Mouse (Mus musculus) liver, embryonic 16.5 days (tissue): Measurements from ENCODE around the gene Dync1li1. TPM values are rescaled to one million over a fixed set of nuclear protein-coding genes. Genes with fewer than 3 reads are reported as not detected.
A peak's percentile ranks its signal among the peaks of the same experiment; 100 is the strongest.

ENCODE experiments used
- ATAC-seq: fragments of 200-750 bp; cut with Nextera tagmentation; 2 replicates; pipeline ENCODE4 v1.8.0; 2017; ENCODE audit warnings: low read depth, mild to moderate bottlenecking, moderate number of reproducible peaks, moderate library complexity
- H3K27ac ChIP-seq: fragments of 300-500 bp; sonication (generic); 2 replicates; pipeline ENCODE4 v1.5.1; 2014; ENCODE audit warnings: mild to moderate bottlenecking, low read length
- H3K27me3 ChIP-seq: fragments of 300-500 bp; sonication (generic); 2 replicates; pipeline ENCODE4 v1.6.1; 2014; ENCODE audit warnings: low read depth, low read length, mixed read lengths; ENCODE audit not compliant: control insufficient read depth, insufficient read depth
- H3K36me3 ChIP-seq: fragments of 300-500 bp; sonication (generic); 2 replicates; pipeline ENCODE4 v1.6.1; 2014; ENCODE audit warnings: mild to moderate bottlenecking; ENCODE audit not compliant: control insufficient read depth, insufficient read depth
- H3K4me1 ChIP-seq: fragments of 300-500 bp; sonication (generic); 2 replicates; pipeline ENCODE4 v1.6.1; 2014; ENCODE audit warnings: low read depth, low read length, mixed read lengths; ENCODE audit not compliant: control insufficient read depth
- H3K4me2 ChIP-seq: fragments of 300-500 bp; sonication (generic); 2 replicates; pipeline ENCODE4 v1.6.1; 2014; ENCODE audit warnings: low read depth, low read length, mixed read lengths
- H3K4me3 ChIP-seq: fragments of 300-500 bp; sonication (generic); 2 replicates; pipeline ENCODE4 v1.5.1; 2014; ENCODE audit warnings: low read depth, mild to moderate bottlenecking, low read length
- H3K9ac ChIP-seq: fragments of 300-500 bp; sonication (generic); 2 replicates; pipeline ENCODE4 v1.6.1; 2014; ENCODE audit warnings: low read depth, low read length
- H3K9me3 ChIP-seq: fragments of 300-500 bp; sonication (generic); replicated peaks from 2 replicates; pipeline ENCODE4 v1.6.1; 2016; ENCODE audit warnings: low read length; ENCODE audit not compliant: control insufficient read depth
- WGBS: fragments of 180-500 bp; shearing (Covaris S2); extraction: QIAGEN DNeasy Blood & Tissue Kit; methylation state at CpG from one replicate; pipeline ENCODE4 v1.1.7; 2014; ENCODE audit not compliant: insufficient replicate concordance; 5-methylcytosine and 5-hydroxymethylcytosine counted together
- polyA plus RNA-seq: library from polyadenylated mRNA; unstranded; fragments of >200 nt; fragmentation: Nextera tagmentation; extraction: Ambion mirVana; gene quantifications from 2 replicates; pipeline ENCODE4 v1.2.1, GENCODE M21; 2015

The Dync1li1 gene
- polyA plus RNA-seq, 1 experiment from 2014 or later = 19.3 TPM

- H3K9me3 ChIP-seq = no peaks in the 10 kb centered on the region
- no peak overlapping the region for H3K4me2 ChIP-seq
- no peaks in the 10 kb centered on the region; the same call in 1 of the 2 replicates for H3K27me3 ChIP-seq
- H3K27ac ChIP-seq = no peak overlapping the region
- WGBS = 61% methylated on average over 5 of the region's 5 CpGs
- H3K4me1 ChIP-seq = no peaks in the 10 kb centered on the region; the same call in 1 of the 2 replicates
- no peaks in the 10 kb centered on the region for H3K36me3 ChIP-seq
- no peak overlapping the region for H3K4me3 ChIP-seq
- ATAC-seq = no peak
- H3K9ac ChIP-seq = no peak overlapping the region
Observed at GRCm38 (mm10) chr9:114669011-114669410, 19.6 kb upstream of the Dync1li1 start.

- no peak overlapping the region for H3K9ac ChIP-seq
- no peak overlapping the region for H3K4me2 ChIP-seq
- H3K9me3 ChIP-seq = no peaks in the 10 kb centered on the region
- no peaks in the 10 kb centered on the region for H3K36me3 ChIP-seq
- H3K4me1 ChIP-seq = no peaks in the 10 kb centered on the region; the same call in 1 of the 2 replicates
- no peak overlapping the region for H3K27ac ChIP-seq
- H3K4me3 ChIP-seq = no peak overlapping the region
- ATAC-seq = no peak
- H3K27me3 ChIP-seq = no peaks in the 10 kb centered on the region; the same call in 1 of the 2 replicates
- 56% methylated on average over 1 of the region's 1 CpGs for WGBS
Observed at GRCm38 (mm10) chr9:114671946-114672345, 16.6 kb upstream of the Dync1li1 start.

GRCm38 (mm10) chr9:114672703-114673561 lies 15.7 kb upstream of the Dync1li1 start:
- no peaks in the 10 kb centered on the region for H3K9me3 ChIP-seq
- no peaks in the 10 kb centered on the region for H3K36me3 ChIP-seq
- no peak overlapping the region for H3K27ac ChIP-seq
- no peak overlapping the region for H3K9ac ChIP-seq
- peak overlapping the region; percentile 7; the same call in 1 of the 2 replicates for H3K4me3 ChIP-seq
- no peaks in the 10 kb centered on the region; the same call in 1 of the 2 replicates for H3K4me1 ChIP-seq
- WGBS = 5% methylated on average over 24 of the region's 24 CpGs
- ATAC-seq = no peak
- no peaks in the 10 kb centered on the region; the same call in 1 of the 2 replicates for H3K27me3 ChIP-seq
- peak overlapping the region; percentile 43 for H3K4me2 ChIP-seq

- WGBS = 37% methylated on average over 2 of the region's 2 CpGs
- ATAC-seq = no peak
- no peaks in the 10 kb centered on the region for H3K36me3 ChIP-seq
Observed at GRCm38 (mm10) chr9:114673626-114674025, 15.0 kb upstream of the Dync1li1 start.

GRCm38 (mm10) chr9:114678576-114678975 lies 10.0 kb upstream of the Dync1li1 start:
- 58% methylated on average over 5 of the region's 5 CpGs for WGBS
- Histone ChIP-seq H3K4me3 (no peak overlapping the region), H3K27ac (no peak overlapping the region), H3K27me3 (no peaks in the 10 kb centered on the region), H3K36me3 (no peaks in the 10 kb centered on the region), H3K4me1 (no peaks in the 10 kb centered on the region), H3K9me3 (no peaks in the 10 kb centered on the region), H3K9ac (no peak overlapping the region), H3K4me2 (no peak overlapping the region)
- no peak for ATAC-seq

More at GRCm38 (mm10) chr9:114673626-114674025, 15.0 kb upstream of the Dync1li1 start:
- no peak overlapping the region for H3K4me2 ChIP-seq
- no peak overlapping the region for H3K9ac ChIP-seq
- H3K4me3 ChIP-seq = no peak overlapping the region
- no peaks in the 10 kb centered on the region for H3K9me3 ChIP-seq
- no peaks in the 10 kb centered on the region; the same call in 1 of the 2 replicates for H3K27me3 ChIP-seq
- no peaks in the 10 kb centered on the region; the same call in 1 of the 2 replicates for H3K4me1 ChIP-seq
- no peak overlapping the region for H3K27ac ChIP-seq

GRCm38 (mm10) chr9:114679944-114680343 lies 8.6 kb upstream of the Dync1li1 start:
- H3K4me1 ChIP-seq = no peaks in the 10 kb centered on the region
- no peaks in the 10 kb centered on the region for H3K27me3 ChIP-seq
- no peaks in the 10 kb centered on the region for H3K36me3 ChIP-seq
- H3K27ac ChIP-seq = no peak overlapping the region
- WGBS = 50% methylated on average over 5 of the region's 5 CpGs
- H3K4me2 ChIP-seq = no peak overlapping the region
- H3K9ac ChIP-seq = no peak overlapping the region
- H3K4me3 ChIP-seq = no peak overlapping the region
- no peaks in the 10 kb centered on the region for H3K9me3 ChIP-seq
- ATAC-seq = no peak

GRCm38 (mm10) chr9:114680531-114680930 lies 8.1 kb upstream of the Dync1li1 start:
- H3K27me3 ChIP-seq = no peaks in the 10 kb centered on the region
- no peaks in the 10 kb centered on the region for H3K36me3 ChIP-seq
- H3K4me3 ChIP-seq = no peak overlapping the region
- 59% methylated on average over 6 of the region's 6 CpGs for WGBS
- no peaks in the 10 kb centered on the region for H3K4me1 ChIP-seq
- no peaks in the 10 kb centered on the region for H3K9me3 ChIP-seq
- no peak for ATAC-seq
- no peak overlapping the region for H3K9ac ChIP-seq
- H3K27ac ChIP-seq = no peak overlapping the region
- no peak overlapping the region for H3K4me2 ChIP-seq

GRCm38 (mm10) chr9:114682193-114682592 lies 6.4 kb upstream of the Dync1li1 start:
- H3K27me3 ChIP-seq = no peaks in the 10 kb centered on the region
- no peaks in the 10 kb centered on the region for H3K9me3 ChIP-seq
- no peak overlapping the region for H3K9ac ChIP-seq
- no peak overlapping the region for H3K4me2 ChIP-seq
- no peaks in the 10 kb centered on the region for H3K4me1 ChIP-seq
- 47% methylated on average over 4 of the region's 4 CpGs for WGBS
- H3K27ac ChIP-seq = no peak overlapping the region
- H3K36me3 ChIP-seq = no peaks in the 10 kb centered on the region
- no peak for ATAC-seq
- no peak overlapping the region for H3K4me3 ChIP-seq

GRCm38 (mm10) chr9:114686245-114686644 lies 2.3 kb upstream of the Dync1li1 start:
- Histone ChIP-seq H3K9ac (no peak overlapping the region), H3K4me1 (peaks cover 21% of the 10 kb centered on the region), H3K27me3 (no peaks in the 10 kb centered on the region), H3K36me3 (no peaks in the 10 kb centered on the region; the same call in 1 of the 2 replicates), H3K27ac (no peak overlapping the region), H3K4me3 (no peak overlapping the region), H3K9me3 (no peaks in the 10 kb centered on the region), H3K4me2 (no peak overlapping the region)
- 38% methylated on average over 7 of the region's 7 CpGs for WGBS
- no peak for ATAC-seq
